Mouse (Mus musculus) myocyte (in vitro differentiated cells): ENCODE data around the gene Wfdc1. TPM values are rescaled to one million over a fixed set of nuclear protein-coding genes. Genes with fewer than 3 reads are reported as not detected.

Source experiments
- H3K27me3 ChIP-seq: one replicate; pipeline ENCODE4 v1.6.1; 2011; ENCODE audit not compliant: control insufficient read depth, insufficient read depth, insufficient read length
- H3K36me3 ChIP-seq: one replicate; pipeline ENCODE4 v1.6.1; 2011; ENCODE audit not compliant: control insufficient read depth, insufficient read depth
- H3K4me2 ChIP-seq: one replicate; pipeline ENCODE4 v1.6.1; 2011; ENCODE audit warnings: low read depth, control low read depth
- H3K4me3 ChIP-seq: one replicate; pipeline ENCODE4 v1.5.1; 2011; ENCODE audit warnings: mild to moderate bottlenecking, control low read depth, moderate library complexity
- H3K79me2 ChIP-seq: one replicate; pipeline ENCODE4 v1.6.1; 2011; ENCODE audit not compliant: control insufficient read depth, insufficient read depth
- H3ac ChIP-seq: one replicate; pipeline ENCODE4 v1.6.1; 2011; ENCODE audit not compliant: control insufficient read depth, insufficient read length
- CEBPB ChIP-seq: IDR thresholded peaks from 2 replicates; pipeline ENCODE4 v1.6.1; 2011; ENCODE audit warnings: mild to moderate bottlenecking, moderate library complexity; ENCODE audit not compliant: poor library complexity, insufficient read depth, severe bottlenecking
- E2F4 ChIP-seq: IDR thresholded peaks from one replicate; pipeline ENCODE4 v1.6.1; 2011; ENCODE audit warnings: mild to moderate bottlenecking, control low read depth, moderate library complexity; ENCODE audit not compliant: insufficient read depth
- MAX ChIP-seq: IDR thresholded peaks from one replicate; pipeline ENCODE4 v1.6.1; 2011; ENCODE audit warnings: low read depth, mild to moderate bottlenecking, control low read depth
- MYOD1 ChIP-seq, 3 experiments: IDR thresholded peaks; one replicate each; pipeline ENCODE4 v1.6.1; 2011; ENCODE audit warnings: control low read depth in 2 of 3, low read depth in 2 of 3, mild to moderate bottlenecking in 2 of 3, moderate library complexity in 1 of 3; ENCODE audit not compliant: insufficient read length in 2 of 3, control insufficient read depth in 1 of 3
- MYOG ChIP-seq, 3 experiments: IDR thresholded peaks; one replicate each; pipeline ENCODE4 v1.6.1; 2011; ENCODE audit warnings: control low read depth in 2 of 3, low read depth in 2 of 3, mild to moderate bottlenecking in 2 of 3; ENCODE audit not compliant: insufficient read length in 2 of 3, control insufficient read depth in 1 of 3, insufficient read depth in 1 of 3
- POLR2A ChIP-seq: IDR thresholded peaks from one replicate; pipeline ENCODE4 v1.6.1; 2011; ENCODE audit warnings: low read depth, mild to moderate bottlenecking, control low read depth, moderate library complexity; ENCODE audit not compliant: insufficient read length
- POLR2AphosphoS2 ChIP-seq: IDR thresholded peaks from one replicate; pipeline ENCODE4 v1.6.1; 2011; ENCODE audit warnings: low read depth, control low read depth; ENCODE audit not compliant: insufficient read length
- REST ChIP-seq: IDR thresholded peaks from one replicate; pipeline ENCODE4 v1.6.1; 2011; ENCODE audit warnings: mild to moderate bottlenecking, control low read depth, moderate library complexity; ENCODE audit not compliant: insufficient read depth, insufficient read length
- SRF ChIP-seq: IDR thresholded peaks from one replicate; pipeline ENCODE4 v1.6.1; 2011; ENCODE audit warnings: low read depth; ENCODE audit not compliant: control insufficient read depth, insufficient read length
- TCF12 ChIP-seq: IDR thresholded peaks from one replicate; pipeline ENCODE4 v1.6.1; 2011; ENCODE audit warnings: mild to moderate bottlenecking, control low read depth; ENCODE audit not compliant: poor library complexity, insufficient read depth, severe bottlenecking
- TCF3 ChIP-seq: IDR thresholded peaks from one replicate; pipeline ENCODE4 v1.6.1; 2011; ENCODE audit warnings: low read depth, control low read depth; ENCODE audit not compliant: insufficient read length
- USF1 ChIP-seq: IDR thresholded peaks from one replicate; pipeline ENCODE4 v1.6.1; 2011; ENCODE audit warnings: low read depth, mild to moderate bottlenecking, control low read depth, moderate library complexity
- polyA plus RNA-seq: library from polyadenylated mRNA; unstranded; fragments of >200 nt; fragmentation: generic; extraction: Trizol; gene quantifications from one replicate; pipeline ENCODE4 v1.2.1, GENCODE M21; 2012; ENCODE audit warnings: missing spikeins

Wfdc1 gene
- polyA plus RNA-seq, 1 experiment, result 1.1 TPM

- H3K27me3 ChIP-seq, result no peaks in the 10 kb centered on the region
- H3K4me3 ChIP-seq, result no peak overlapping the region
- TF ChIP-seq CEBPB (no peak), MAX (no peak), TCF12 (no peak), REST (no peak), POLR2AphosphoS2 (no peak), MYOG (IDR thresholded peaks at IDR 0.05; ENCODE audit: control insufficient read depth in 1 of 3, insufficient read depth in 1 of 3, insufficient read length in 2 of 3, low read depth in 2 of 3) (no peak), TCF3 (no peak), POLR2A (no peak), MYOD1 (IDR thresholded peaks at IDR 0.05; ENCODE audit: control insufficient read depth in 1 of 3, insufficient read length in 2 of 3, low read depth in 2 of 3) (no peak), USF1 (no peak), E2F4 (no peak), SRF (no peak)
- no peaks in the 10 kb centered on the region for H3K79me2 ChIP-seq
- no peaks in the 10 kb centered on the region for H3K36me3 ChIP-seq
- no peak overlapping the region for H3ac ChIP-seq
- H3K4me2 ChIP-seq, result no peak overlapping the region
Observed at GRCm38 (mm10) chr8:119707146-119707545, 41.0 kb downstream of the Wfdc1 start.

GRCm38 (mm10) chr8:119708471-119708870, 42.3 kb downstream of the Wfdc1 start:
- H3K4me3 ChIP-seq, result no peak overlapping the region
- H3ac ChIP-seq, result no peak overlapping the region
- no peaks in the 10 kb centered on the region for H3K27me3 ChIP-seq
- TF ChIP-seq MYOD1 (IDR thresholded peaks at IDR 0.05; ENCODE audit: control insufficient read depth in 1 of 3, insufficient read length in 2 of 3, low read depth in 2 of 3), result no peak
- no peak for TF ChIP-seq TCF12
- no peak for TF ChIP-seq TCF3
- TF ChIP-seq MYOG (IDR thresholded peaks at IDR 0.05; ENCODE audit: control insufficient read depth in 1 of 3, insufficient read depth in 1 of 3, insufficient read length in 2 of 3, low read depth in 2 of 3), result no peak
- TF ChIP-seq REST, result no peak
- no peaks in the 10 kb centered on the region for H3K79me2 ChIP-seq
- H3K4me2 ChIP-seq, result peak overlapping the region; percentile 68
- H3K36me3 ChIP-seq, result no peaks in the 10 kb centered on the region

DNA sequence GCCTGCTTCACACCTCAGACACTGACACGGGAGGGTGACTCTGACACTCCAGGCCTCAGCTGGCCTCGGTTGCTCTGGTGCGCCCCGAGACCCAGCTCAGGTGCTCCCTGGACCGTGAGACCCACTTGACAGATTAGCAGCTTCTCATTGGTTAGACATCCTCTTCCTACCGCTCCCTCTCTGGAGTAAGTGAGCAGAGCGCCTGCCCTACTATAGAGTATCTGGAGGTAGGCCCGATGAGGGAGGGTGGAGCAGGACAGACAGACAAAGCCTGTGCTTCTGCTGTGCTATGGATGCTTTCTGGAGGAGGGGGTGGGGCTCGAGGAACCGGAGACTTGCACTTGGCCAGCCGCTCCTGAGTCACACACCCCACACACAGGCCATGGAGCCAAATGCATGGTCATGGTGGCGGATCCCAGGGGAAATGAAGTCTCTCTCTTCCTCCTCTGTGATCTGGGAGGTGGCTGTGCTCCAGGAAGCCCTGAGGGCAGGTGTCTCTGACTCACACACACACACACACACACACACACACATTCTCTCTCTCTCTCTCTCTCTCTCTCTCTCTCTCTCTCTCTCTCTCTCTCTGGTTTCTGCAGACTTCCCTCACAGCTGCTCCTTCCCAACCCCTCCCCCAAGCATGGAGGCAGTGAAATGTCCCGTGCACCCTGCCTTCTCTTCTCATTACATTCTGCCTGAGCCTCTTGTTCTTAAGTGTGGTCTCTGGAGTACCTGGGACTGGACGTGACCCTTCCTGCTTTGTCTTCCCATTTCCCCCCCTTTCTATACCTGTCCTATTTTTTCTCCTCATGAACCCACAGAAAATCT, 42.9 kb downstream of the Wfdc1 start:
- Histone ChIP-seq H3K79me2 (no peaks in the 10 kb centered on the region), H3K4me3 (no peak overlapping the region), H3K27me3 (no peaks in the 10 kb centered on the region), H3ac (no peak overlapping the region), H3K36me3 (no peaks in the 10 kb centered on the region), H3K4me2 (peak overlapping the region; percentile 68)
- TF ChIP-seq TCF12 (peak; percentile 63), POLR2A (peak; percentile 14), MYOD1 (IDR thresholded peaks at IDR 0.05; ENCODE audit: control insufficient read depth in 1 of 3, insufficient read length in 2 of 3, low read depth in 2 of 3) (peak; percentile 36 to 85 (median 81)), REST (no peak), SRF (peak; percentile 68), USF1 (no peak), POLR2AphosphoS2 (no peak), MYOG (IDR thresholded peaks at IDR 0.05; ENCODE audit: control insufficient read depth in 1 of 3, insufficient read depth in 1 of 3, insufficient read length in 2 of 3, low read depth in 2 of 3) (peak; percentile 49 to 81 (median 68)), MAX (no peak), TCF3 (peak; percentile 34), CEBPB (no peak), E2F4 (no peak)

GRCm38 (mm10) chr8:119709703-119710093, 43.5 kb downstream of the Wfdc1 start:
- no peak overlapping the region for H3ac ChIP-seq
- H3K27me3 ChIP-seq, result no peaks in the 10 kb centered on the region
- no peaks in the 10 kb centered on the region for H3K79me2 ChIP-seq
- TF ChIP-seq REST (no peak), MYOD1 (IDR thresholded peaks at IDR 0.05; ENCODE audit: control insufficient read depth in 1 of 3, insufficient read length in 2 of 3, low read depth in 2 of 3) (no peak), USF1 (no peak), CEBPB (peak; percentile 48; the same call in 1 of the 2 replicates), TCF12 (no peak), POLR2A (no peak)
- H3K4me3 ChIP-seq, result no peak overlapping the region
- H3K4me2 ChIP-seq, result peak overlapping the region; percentile 55
- H3K36me3 ChIP-seq, result no peaks in the 10 kb centered on the region

DNA sequence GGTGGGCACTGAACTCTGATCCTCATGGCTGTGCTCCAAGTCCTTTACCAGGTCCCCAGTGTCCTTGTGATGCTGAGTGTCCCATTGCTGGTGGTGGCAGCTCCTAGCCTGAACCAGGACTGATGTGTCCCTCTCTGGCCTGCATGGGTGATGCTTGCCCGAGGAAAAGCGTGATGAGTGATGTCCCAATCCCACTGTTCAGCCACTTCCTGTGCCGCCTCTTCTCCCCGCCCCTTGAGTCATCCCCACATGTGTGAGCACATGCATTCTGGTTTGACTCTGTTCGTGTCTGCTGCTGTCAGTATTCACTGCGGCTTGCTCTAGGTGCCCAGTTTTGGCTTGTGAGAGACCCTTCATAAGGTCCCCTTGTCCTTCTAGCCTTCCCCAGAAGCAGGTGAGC, 46.1 kb downstream of the Wfdc1 start:
- Histone ChIP-seq H3K4me2 (peak overlapping the region; percentile 63), H3ac (no peak overlapping the region), H3K4me3 (no peak overlapping the region), H3K27me3 (no peaks in the 10 kb centered on the region), H3K36me3 (no peaks in the 10 kb centered on the region), H3K79me2 (no peaks in the 10 kb centered on the region)
- TF ChIP-seq POLR2AphosphoS2 (no peak), MAX (peak; percentile 65), USF1 (no peak), TCF3 (no peak), REST (no peak), MYOD1 (IDR thresholded peaks at IDR 0.05; ENCODE audit: control insufficient read depth in 1 of 3, insufficient read length in 2 of 3, low read depth in 2 of 3) (peak in 2 of 3 experiments; percentile 48 to 86), SRF (no peak), E2F4 (no peak), MYOG (IDR thresholded peaks at IDR 0.05; ENCODE audit: control insufficient read depth in 1 of 3, insufficient read depth in 1 of 3, insufficient read length in 2 of 3, low read depth in 2 of 3) (peak in 1 of 3 experiments; percentile 58), POLR2A (peak; percentile 53), CEBPB (0 out of 2 replicates have a peak, but pooled peaks have one; percentile 54), TCF12 (no peak)
